Mouse (Mus musculus) heart, adult 2 months (tissue): ENCODE measurements around the gene Slc25a45. TPM values are rescaled to one million over a fixed set of nuclear protein-coding genes. Genes with fewer than 3 reads are reported as not detected.
A peak's percentile ranks its signal among the peaks of the same experiment; 100 is the strongest.

Source experiments
- DNase-seq, 2 experiments: peaks; one replicate each; pipeline ENCODE4 v3.0.0; 2021
- H3K27ac ChIP-seq: fragments of 200-600 bp; 2 replicates; pipeline ENCODE4 v1.8.1; 2022
- H3K27me3 ChIP-seq: fragments of 200-500 bp; 2 replicates; pipeline ENCODE4 v1.6.1; 2012; ENCODE audit warnings: mild to moderate bottlenecking, low read length, inconsistent platforms, mixed read lengths; ENCODE audit not compliant: control insufficient read depth, insufficient read depth
- H3K36me3 ChIP-seq: fragments of 200-500 bp; 2 replicates; pipeline ENCODE4 v1.6.1; 2012; ENCODE audit warnings: low read length, inconsistent platforms; ENCODE audit not compliant: control insufficient read depth, insufficient read depth
- H3K4me1 ChIP-seq: fragments of 200-500 bp; 2 replicates; pipeline ENCODE4 v1.6.1; 2011; ENCODE audit warnings: low read length; ENCODE audit not compliant: control insufficient read depth, insufficient read depth
- H3K4me3 ChIP-seq: fragments of 200-600 bp; 2 replicates; pipeline ENCODE4 v1.8.1; 2022
- H3K79me2 ChIP-seq: fragments of 200-500 bp; replicated peaks from 2 replicates; pipeline ENCODE4 v1.6.1; 2012; ENCODE audit warnings: mild to moderate bottlenecking, inconsistent platforms, low read length, moderate library complexity, mixed read lengths; ENCODE audit not compliant: control insufficient read depth, insufficient read depth
- H3K9ac ChIP-seq: fragments of 200-500 bp; 2 replicates; pipeline ENCODE4 v1.6.1; 2012; ENCODE audit warnings: low read depth, mild to moderate bottlenecking, control low read depth, inconsistent platforms, low read length, mixed read lengths
- CTCF ChIP-seq: fragments of 200-600 bp; IDR thresholded peaks from 2 replicates; pipeline ENCODE4 v1.8.1; 2022; ENCODE audit warnings: antibody characterized with exemption, mild to moderate bottlenecking, moderate library complexity
- EP300 ChIP-seq: fragments of 200-500 bp; IDR thresholded peaks from 2 replicates; pipeline ENCODE4 v1.6.1; 2011; ENCODE audit warnings: low read depth, low read length, control low read depth; ENCODE audit not compliant: insufficient read depth
- POLR2A ChIP-seq: fragments of 200-500 bp; IDR thresholded peaks from 2 replicates; pipeline ENCODE4 v1.6.1; 2011; ENCODE audit warnings: mild to moderate bottlenecking, low read depth, low read length, control low read depth; ENCODE audit not compliant: insufficient read depth
- WGBS: fragments of 180-500 bp; shearing (Covaris S2); methylation state at CpG from one replicate; pipeline ENCODE4 v1.1.7; 2018; 5-methylcytosine and 5-hydroxymethylcytosine counted together
- intact Hi-C: fragments of 180-260 bp; cut with DNase I; formaldehyde crosslinking; loops from one replicate; pipeline ENCODE4 v1.15.1; 2025
- polyA plus RNA-seq: library from polyadenylated mRNA; depleted of rRNA; stranded (reverse); fragments of >200 nt; gene quantifications from 2 replicates; pipeline ENCODE4 v1.2.3, GENCODE M21; 2012
- total RNA-seq, 2 experiments: library from RNA; stranded (reverse); gene quantifications; 2 replicates each; pipeline ENCODE4 v1.2.3; 2021

Gene Slc25a45
- total and polyA plus RNA-seq, 3 experiments, result 2.8 to 7.9 (median 2.8) TPM

DNA sequence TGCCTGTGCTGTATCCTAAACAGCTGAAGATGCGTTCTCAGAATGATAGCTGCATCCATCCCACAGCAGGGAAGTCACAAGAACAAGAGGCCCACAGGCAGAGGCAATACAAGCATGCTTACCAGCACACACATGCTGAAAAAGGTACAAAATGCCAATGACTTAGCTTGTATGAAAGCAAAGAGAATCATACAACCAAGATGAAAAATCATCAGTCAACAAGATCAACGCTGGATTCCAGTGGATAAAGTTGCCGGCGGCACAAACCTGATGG is 38.8 kb upstream of the Slc25a45 start:
- Histone ChIP-seq H3K27me3 (no peaks in the 10 kb centered on the region), H3K36me3 (peaks cover 48% of the 10 kb centered on the region), H3K4me3 (peak overlapping the region; percentile 75), H3K27ac (peak overlapping the region; percentile 100), H3K9ac (peak overlapping the region; percentile 7), H3K4me1 (peaks cover 31% of the 10 kb centered on the region), H3K79me2 (peaks cover 3% of the 10 kb centered on the region; the same call in 1 of the 2 replicates)
- peak in 1 of 2 experiments; percentile 25 for DNase-seq
- no peak for TF ChIP-seq EP300
- peak; percentile 25; the same call in 1 of the 2 replicates for TF ChIP-seq POLR2A
- WGBS, result 61% methylated on average over 4 of the region's 4 CpGs
- intact Hi-C loops, result loop anchor here (2.0 kb wide), 1 partner anchor 14 kb away; no protein-coding TSS in a partner anchor

DNA sequence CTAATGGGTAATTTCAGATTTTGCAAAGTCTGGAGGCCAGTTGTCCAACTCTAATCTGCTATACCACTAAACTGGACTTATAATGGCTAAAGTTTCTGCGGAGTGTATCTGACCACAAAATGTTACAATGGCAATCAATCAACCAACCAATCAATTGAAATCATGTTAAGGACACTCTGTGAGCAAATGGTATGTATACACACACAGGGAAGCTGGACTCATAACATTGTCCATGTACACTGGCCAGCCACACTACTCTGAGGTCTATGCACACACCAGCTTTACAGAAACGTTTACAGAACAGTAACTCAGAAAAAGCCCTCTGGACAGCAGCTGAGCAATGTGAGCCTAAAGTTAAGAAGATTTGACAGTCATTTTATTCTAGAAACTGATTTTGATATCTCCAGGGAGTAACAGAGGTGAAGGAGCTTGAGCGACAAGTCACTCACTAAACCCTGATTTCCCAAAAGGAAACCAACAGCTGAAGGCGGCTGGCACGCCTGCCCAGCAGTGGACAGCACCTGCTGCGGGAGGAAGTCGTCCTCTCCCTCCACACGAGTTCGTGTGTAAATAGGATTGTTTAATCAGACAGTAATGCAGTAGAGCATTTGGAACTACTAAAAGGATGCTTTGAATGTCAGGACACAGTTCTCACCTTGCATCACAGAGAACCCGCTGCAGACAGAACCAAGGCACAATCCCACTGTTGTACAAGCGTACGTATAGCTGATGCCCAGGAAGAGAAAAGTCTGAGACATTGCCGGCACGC is 38.1 kb upstream of the Slc25a45 start:
- Histone ChIP-seq H3K36me3 (peaks cover 47% of the 10 kb centered on the region), H3K27me3 (no peaks in the 10 kb centered on the region), H3K4me3 (peak overlapping the region; percentile 75), H3K27ac (peak overlapping the region; percentile 100), H3K4me1 (peaks cover 31% of the 10 kb centered on the region), H3K79me2 (0 out of 2 replicates have a peak, but pooled peaks cover 5% of the 10 kb centered on the region), H3K9ac (peak overlapping the region; percentile 61)
- TF ChIP-seq EP300 (peak; percentile 80), CTCF (no peak), POLR2A (no peak; the same call in 1 of the 2 replicates)
- 35% methylated on average over 14 of the region's 14 CpGs for WGBS
- intact Hi-C loops, result loop anchor here (2.0 kb wide), 1 partner anchor 15 kb away; no protein-coding TSS in a partner anchor
- peak; percentile 49 to 55 for DNase-seq

DNA sequence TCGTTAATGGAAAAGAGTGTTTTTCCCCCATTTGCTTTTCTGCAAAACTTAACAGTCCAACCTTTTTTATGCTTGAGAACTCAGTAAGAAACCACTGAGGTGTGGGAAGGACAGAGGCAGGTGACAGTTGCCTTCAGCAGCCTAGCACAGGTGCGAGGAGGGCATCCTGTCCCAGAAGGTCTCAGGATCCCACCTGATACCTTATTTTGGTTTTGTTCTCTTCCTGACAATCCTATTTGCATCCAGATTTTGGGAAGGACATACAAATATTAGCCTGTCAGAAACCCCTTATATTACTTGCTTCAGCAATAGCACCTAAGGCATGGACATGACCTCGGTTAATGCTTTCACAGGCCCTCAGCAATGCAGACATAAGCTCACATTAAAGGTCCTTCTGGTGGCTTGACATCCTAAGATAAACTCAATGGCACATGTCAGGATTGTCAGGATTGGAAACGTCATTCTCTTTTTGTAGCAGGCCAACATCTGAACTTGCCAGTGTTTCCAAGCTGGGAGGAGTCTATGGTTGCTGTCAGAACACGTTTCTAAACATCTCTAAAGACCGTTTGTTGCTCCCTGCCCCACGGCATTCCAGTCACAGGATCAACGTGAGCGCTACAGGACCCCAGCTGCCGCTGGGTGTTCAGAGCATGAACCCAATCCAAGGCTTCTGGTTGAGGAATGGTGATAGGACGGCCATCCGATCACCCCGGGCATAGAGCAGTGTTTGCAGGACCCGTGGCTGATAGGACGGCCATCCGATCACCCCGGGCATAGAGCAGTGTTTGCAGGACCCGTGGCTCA is 37.3 kb upstream of the Slc25a45 start:
- H3K27ac ChIP-seq, result peak overlapping the region; percentile 100
- no peaks in the 10 kb centered on the region for H3K27me3 ChIP-seq
- 0 out of 2 replicates have a peak, but pooled peaks cover 5% of the 10 kb centered on the region for H3K79me2 ChIP-seq
- WGBS, result 41% methylated on average over 18 of the region's 18 CpGs
- TF ChIP-seq CTCF (no peak), POLR2A (peak; percentile 68), EP300 (peak; percentile 59; the same call in 1 of the 2 replicates)
- H3K4me1 ChIP-seq, result peaks cover 31% of the 10 kb centered on the region
- peaks cover 45% of the 10 kb centered on the region for H3K36me3 ChIP-seq
- DNase-seq, result peak; percentile 66 to 72
- peak overlapping the region; percentile 61 for H3K9ac ChIP-seq
- peak overlapping the region; percentile 75 for H3K4me3 ChIP-seq
- intact Hi-C loops, result no loop called here

DNA sequence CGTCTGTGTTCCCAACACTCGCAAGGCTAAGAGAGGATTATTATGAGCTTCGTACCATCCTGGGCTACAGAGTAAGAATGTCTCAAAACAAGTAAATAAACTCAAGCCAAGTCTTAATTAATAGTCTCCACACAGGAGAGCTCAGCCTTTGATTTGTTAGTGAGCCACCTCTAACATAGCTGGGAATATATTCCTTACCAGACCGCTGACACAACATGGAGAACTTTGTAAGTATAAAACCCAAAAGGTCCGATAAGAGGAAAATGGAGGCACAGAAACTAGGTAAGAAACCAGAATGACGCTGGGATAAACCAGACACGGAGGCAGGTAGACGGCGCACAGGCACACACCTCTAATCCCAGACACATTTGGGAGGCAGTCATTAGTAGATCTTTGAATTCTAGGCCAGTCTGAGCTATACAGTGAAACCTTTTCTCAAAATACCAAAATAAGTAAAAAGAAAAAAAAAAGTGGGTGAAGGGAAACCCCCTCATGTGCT is 36.7 kb upstream of the Slc25a45 start:
- no peak for DNase-seq
- Histone ChIP-seq H3K27me3 (no peaks in the 10 kb centered on the region), H3K9ac (peak overlapping the region; percentile 75), H3K4me3 (peak overlapping the region; percentile 75), H3K79me2 (0 out of 2 replicates have a peak, but pooled peaks cover 5% of the 10 kb centered on the region), H3K27ac (peak overlapping the region; percentile 100), H3K36me3 (peaks cover 45% of the 10 kb centered on the region), H3K4me1 (peaks cover 28% of the 10 kb centered on the region)
- WGBS, result 48% methylated on average over 9 of the region's 9 CpGs
- intact Hi-C loops, result no loop called here
- TF ChIP-seq EP300 (no peak), CTCF (no peak), POLR2A (no peak)

DNA sequence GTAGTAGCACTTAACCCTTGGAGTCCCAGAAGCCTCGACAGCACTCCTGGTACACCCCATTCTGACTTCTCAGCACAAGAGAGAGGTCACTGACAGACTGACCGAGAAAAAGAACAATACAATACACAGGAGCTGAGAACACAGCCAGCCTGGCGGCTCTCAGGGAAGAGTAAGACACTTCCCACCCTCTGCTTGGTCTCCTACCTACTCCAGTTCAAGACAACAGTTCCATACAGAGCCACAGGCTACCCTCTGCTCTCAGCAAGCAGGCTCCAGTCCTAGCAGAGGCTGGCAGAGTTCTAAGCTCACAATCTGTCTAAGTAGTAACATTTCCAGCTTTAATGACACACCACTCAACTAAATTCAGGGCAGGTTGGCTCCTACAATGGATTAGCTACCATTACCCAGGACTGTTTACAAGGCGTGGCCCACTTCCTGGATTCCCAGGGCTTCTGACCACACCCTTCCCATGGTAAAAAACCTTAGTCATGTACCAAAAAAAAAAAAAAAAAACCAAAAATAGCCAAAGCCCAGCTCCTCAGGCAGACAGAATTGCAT is 36.1 kb upstream of the Slc25a45 start:
- peak; percentile 64 to 73 for DNase-seq
- peak overlapping the region; percentile 75 for H3K4me3 ChIP-seq
- H3K79me2 ChIP-seq, result 0 out of 2 replicates have a peak, but pooled peaks cover 5% of the 10 kb centered on the region
- H3K27ac ChIP-seq, result peak overlapping the region; percentile 100
- no peaks in the 10 kb centered on the region for H3K27me3 ChIP-seq
- peak; percentile 80 for TF ChIP-seq EP300
- TF ChIP-seq CTCF, result no peak
- peak; percentile 79 for TF ChIP-seq POLR2A
- H3K9ac ChIP-seq, result peak overlapping the region; percentile 75
- WGBS, result 13% methylated on average over 4 of the region's 4 CpGs
- intact Hi-C loops, result no loop called here
- peaks cover 42% of the 10 kb centered on the region for H3K36me3 ChIP-seq
- peaks cover 27% of the 10 kb centered on the region for H3K4me1 ChIP-seq
